Mouse (Mus musculus) embryo, embryonic 11.5 days (tissue): ENCODE measurements at regions not wholly inside any gene's neighbourhood (a gene's known extent, or its start where the extent isn't known, plus 50 kb on each side); places are given as distances from the start of the nearest gene placed in this dataset.
"Not testable (repeated sequence)": the region's sequence is repeated elsewhere in the genome, so short reads cannot be mapped to it uniquely, and the experiment has no call there.

Experiments used
- DNase-seq: peaks from one replicate; pipeline ENCODE4 v3.0.0-alpha.2; 2012; ENCODE audit warnings: low read depth, low spot score

DNA sequence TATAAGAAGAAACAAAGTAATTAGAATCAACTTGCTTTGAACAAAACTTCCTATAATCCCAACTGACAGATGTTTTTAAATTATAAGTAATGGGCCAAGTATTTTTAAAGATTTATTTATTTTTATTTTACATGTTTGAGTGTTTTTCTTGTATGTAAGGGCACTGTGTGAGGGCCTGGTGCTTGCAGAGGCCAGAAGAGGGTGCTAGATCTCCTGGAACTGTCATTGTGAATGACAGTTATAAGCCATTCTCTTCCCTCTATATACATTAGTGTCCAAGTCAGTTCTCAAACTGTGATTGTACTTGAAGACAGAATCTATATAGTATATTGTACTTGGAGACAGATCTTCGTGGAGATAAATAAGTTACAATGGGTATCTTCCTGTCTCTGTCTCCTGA, 149.1 kb upstream of the Palmd start:
- DNase-seq, result no peak

DNA sequence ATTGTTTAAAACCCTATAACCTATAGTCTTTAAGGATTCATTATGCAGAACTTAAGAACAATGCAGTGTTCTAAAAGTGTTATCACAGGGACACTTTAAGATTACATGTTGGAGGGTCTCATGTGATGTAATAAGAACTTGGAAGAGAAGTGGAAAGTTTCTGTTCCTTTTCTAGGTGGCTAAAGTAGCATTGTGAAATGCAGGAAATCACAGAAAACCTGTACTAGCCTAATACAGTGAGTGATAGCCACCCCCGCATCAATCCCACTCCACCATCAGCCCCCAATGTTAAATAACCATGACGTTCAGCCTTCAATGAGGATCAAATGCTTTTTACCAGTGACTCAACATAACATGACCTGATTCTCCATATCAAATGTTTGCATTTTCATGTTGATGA, 147.4 kb upstream of the Palmd start:
- DNase-seq, result no peak

DNA sequence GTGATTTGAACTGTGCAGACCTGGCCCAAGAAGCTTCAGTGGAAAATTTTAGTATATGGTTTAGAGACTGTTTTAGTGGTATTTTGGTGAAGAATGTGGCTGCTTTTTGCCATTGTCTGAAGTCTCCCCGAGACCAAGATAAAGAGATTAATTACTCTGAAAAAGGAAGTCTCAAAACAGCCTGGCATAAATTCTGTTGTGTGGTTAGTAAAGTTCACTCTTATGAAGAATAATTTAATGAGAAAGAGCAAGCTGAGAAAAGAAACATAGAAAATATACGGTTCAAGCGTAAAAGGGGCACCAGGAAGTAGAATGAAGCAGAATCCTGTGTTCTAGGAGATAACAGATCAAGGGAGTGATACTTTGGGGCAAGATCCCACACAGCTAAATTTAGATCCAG, 144.0 kb upstream of the Palmd start:
- no peak for DNase-seq

DNA sequence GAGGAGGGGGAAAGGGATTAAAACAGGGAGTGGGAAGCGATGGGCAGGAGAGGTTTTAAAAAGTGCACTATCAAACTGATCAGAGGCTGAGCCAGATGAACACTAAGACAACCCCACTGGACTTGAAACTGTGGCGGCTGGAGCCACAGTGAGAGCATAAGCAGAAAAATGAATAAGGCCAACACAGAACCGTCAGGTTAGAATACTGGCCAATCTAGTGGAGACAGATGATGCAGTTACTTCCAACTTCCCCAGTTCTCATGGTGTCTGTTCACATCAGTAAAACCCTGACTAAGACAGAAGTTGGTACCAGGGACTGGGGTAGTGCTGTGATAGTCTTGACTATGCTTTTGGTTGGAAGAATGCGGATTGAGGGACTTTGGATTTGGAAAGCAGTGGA, 143.5 kb upstream of the Palmd start:
- DNase-seq, result no peak

DNA sequence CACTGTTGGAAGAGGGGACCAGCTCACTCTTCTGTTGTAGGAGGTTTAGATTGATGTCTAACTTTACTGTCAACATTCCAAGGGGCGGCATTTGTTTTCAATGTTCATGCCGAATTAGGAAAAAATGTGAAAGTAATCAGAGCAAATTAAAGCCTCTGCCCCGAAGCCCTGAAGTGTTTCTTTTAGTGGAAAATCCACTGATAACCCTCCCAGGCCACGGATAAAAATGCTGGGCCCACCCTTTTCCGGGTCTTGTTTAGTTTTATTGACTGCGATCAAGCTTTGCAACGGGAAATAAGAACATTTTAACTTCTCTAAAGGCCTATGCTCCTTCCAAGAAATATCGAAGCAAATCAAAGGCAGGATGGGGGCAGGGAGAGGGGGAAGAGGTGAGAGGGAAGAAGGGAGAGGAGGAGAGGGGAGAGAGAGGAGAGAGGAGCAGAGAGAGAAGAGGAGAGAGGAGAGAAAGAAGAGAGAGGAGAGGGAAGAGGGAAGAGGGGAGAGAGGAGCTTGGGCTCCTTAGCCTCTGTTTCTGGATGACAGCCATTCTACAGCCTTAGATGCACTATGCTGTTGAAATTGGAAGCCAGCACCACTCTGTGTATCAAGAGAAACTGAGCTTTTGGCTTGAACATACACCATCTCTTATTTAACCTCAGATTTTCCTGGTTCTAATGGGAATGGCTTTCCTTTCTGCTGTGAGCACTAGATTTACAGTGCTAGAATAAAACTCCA, 140.3 kb upstream of the Palmd start:
- DNase-seq, result no peak

DNA sequence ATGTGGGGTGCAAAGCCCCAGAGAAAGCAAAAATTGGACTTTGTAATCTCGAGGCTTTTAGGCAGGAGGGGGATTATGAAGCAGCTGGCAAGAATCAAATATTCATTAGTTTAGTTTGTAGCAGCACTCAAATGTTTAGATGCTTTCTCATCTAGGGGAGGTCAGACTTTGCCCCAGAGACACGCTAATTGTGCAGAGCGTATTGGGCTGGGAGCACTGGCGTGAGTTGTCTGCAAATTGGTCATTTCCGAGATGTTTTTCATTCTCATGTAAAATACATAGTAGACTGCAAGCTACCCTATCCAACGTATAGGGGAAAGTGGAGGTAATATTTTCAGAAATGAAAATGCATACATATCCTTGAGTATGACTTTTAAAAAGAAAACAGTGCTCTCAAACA, 139.2 kb upstream of the Palmd start:
- no peak for DNase-seq

DNA sequence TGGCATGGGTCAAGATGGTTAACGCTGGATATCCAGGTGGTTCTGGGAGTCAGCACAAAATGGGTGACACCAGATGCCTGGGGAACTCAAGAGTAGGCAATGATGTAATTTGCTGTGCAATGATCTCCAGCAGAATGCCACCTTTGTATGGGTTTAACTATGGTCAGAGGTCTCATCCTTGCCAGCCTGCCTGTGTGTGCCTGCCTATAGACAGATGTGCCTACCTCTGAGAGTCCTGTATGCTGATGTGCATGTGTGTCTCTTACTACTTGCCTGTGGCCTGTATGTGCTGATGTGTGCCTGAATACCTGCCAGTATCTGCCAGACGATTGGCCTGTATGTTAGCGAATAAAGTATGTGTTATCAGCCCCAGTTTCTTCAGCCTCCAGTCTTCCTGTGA, 138.6 kb upstream of the Palmd start:
- DNase-seq, result no peak

DNA sequence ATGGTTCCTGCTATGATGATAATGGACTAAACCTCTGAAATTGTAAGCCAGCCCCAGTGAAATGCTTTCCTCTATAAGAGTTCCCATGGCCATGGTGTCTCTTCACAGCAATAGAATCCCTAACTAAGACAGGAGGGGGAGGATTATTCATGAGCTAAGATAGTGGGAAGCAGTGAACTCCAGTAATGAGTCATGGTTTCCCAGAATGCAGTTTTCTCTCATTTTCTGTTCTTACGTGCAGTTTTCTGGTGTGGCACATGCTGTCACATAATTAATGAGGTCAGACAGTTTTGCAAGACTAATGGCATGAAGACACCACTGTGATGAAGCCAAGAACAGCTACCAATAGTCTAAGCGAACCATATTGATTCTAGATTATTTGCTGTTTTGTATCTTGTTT, 118.9 kb upstream of the Palmd start:
- DNase-seq, result no peak

DNA sequence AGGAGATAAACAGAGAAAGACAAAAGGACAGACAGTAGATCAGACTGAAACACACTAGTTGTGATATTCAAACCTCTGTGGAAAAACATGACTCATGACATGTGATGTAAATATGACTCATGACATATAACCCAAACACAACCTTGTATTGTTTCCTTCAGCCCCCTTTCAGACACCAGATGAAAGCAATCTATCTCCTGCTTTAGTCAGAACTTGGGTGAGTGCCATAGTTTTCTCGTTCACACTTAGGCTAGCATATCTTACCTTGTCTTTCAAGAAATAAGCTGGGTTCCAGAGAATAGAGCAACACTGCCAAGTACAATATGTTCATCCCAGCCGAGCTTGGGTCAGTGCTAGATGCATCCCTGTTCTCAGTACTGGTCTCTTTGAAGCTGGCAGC, 107.9 kb upstream of the Palmd start:
- no peak for DNase-seq

DNA sequence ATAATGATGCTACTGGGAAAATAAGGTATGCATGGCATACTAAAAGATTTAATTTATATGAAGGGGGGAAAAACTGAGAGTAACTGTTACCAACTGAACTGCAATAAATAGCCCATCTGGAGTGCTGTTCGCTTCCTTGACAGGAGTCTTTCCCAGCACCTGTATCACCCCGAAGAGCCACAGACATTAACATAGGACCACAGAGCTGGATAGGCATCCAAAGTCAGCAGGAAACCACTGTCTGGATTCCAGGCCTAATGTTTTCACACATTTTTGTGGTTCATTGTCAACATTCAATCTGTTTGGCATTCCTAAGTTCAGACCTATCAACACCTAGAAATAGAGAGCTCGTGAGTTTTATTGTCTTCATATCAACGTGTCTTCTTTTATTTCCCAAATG, 104.6 kb upstream of the Palmd start:
- no peak for DNase-seq

DNA sequence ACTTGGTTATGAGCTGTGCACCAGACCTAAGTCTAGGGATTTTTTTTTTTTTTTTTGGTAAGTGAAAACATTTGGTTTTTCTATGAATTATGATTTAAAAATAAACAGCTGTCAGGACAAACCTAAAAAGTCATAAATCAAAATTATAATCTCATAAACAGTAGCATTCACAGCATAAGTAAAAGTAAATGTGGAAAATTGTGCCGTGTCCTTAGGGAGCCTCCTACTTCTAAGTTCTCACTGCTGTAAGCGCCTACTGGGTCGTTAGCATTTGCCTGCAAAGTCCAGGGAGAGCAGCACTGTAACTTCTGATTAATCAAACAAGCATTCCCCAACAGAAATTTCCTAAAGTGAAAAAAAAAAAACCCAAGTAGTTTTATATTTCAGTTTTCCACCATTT, 104.2 kb upstream of the Palmd start:
- DNase-seq, result no peak

DNA sequence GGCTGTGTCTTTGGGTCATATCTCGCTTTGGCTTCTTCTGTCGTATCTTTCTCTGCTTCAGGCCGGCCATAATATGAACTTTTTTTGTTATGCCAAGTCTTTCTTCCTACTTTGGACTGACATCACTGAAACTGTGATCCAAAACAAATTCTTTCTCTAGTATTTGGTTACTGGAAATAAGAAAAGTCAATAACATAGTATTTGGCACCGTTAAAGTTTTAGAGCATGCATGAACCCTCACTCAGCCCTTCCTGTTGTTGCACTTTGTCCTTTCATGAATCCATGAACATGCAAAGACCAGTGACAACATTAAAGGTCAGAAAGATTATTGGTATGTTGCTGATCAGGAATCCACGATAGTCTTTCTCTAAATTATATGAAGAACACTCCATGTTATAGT, 103.1 kb upstream of the Palmd start:
- DNase-seq, result no peak

DNA sequence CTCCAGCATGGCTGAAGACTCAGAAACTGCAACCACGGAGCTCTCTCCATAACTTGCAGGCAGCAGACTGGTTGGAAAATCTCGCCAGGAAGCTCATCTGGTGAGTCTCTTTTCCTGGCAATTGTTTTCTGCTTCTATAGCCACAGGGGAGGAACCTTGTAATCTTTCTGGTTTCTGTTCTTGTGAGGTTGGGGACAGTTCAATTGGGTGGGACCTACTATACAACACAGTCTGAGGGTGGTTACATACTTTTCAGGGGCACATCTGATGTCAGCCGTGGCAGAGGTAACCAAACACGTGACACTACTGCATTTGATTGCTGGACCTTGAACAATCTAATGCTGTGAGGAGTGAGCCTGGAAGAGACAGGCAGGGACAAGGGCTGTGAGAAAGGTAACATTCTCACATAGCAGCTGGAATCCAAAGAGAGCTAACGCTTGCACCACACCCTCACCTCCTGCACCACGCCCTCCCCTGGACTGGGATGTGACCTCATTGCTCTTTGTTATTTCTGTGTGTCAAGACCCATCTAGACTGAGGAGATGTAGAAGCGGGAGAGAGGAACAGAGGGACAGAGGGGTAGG, 98.8 kb upstream of the Palmd start:
- no peak for DNase-seq

DNA sequence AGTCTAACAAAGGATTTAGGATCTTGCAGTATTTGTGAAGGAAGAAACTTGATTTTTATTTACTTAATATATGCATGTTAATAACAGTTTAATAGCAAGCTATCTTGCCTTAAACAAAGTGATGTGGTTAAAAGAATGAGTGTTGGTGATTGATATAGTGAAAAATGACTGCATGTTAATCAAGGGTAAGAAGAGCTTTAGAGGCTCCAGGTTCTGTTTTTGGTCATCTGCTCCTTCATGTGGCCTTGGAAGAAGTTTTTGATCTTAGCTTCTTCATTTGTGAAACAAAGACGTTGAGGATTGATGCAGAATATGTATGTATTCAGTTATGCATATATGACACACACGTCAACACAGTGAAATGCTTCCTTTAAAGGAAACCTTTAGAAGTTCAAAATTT, 97.1 kb upstream of the Palmd start:
- DNase-seq, result no peak

DNA sequence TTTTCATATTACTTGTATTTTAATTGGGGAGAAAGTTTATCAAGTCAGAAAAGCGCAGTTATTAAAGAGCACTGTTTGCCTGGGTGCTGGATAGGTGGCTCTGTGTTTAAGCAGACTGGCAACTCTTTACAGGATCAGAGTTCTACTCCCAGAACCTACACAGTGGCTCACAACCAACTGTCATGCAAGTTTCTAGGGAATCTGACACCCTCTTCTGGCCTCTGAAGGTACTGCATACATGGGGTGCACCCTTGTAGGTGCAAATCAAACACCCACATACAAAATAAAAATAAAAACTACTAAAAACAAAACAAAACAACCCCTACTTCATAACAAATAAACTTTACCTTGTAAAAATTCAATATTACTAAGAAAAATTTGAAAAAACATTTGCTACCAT, 93.0 kb upstream of the Palmd start:
- no peak for DNase-seq

DNA sequence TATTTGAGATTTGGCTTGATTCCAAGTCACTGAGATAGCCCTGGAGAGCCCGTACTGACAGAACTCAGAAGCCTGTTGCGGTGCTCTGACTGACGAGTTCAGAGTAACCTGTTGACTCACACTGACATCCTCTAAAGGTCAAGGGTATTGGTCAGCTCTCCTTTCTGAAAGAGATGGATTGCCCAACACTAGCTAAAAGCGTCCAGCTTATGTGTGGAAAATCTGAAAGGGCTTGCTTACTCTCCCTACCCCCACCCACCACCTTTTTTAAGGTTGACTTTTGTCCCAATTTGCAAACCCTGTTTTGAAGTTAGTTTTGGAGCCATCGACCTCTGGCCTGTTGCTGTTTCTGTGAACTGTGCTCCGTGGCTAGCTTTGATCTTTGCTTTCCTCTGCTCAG, 92.4 kb upstream of the Palmd start:
- no peak for DNase-seq

DNA sequence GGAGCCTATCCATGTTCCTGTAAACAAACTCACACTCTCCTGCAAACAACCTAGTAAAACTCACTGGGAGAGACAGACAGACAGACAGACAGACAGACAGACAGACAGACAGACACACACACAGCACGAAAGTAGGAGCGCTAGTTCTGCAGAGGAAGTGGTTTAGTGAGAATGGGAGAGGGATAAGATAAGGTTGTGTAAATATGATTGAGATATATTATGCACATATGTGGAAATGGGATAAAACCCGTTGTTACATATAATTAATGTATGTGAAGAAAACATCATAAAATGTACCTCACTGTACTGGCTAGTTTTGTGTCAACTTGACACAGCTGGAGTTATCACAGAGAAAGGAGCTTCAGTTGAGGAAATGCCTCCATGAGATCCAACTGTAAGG, 85.9 kb upstream of the Palmd start:
- not testable (repeated sequence) for DNase-seq

DNA sequence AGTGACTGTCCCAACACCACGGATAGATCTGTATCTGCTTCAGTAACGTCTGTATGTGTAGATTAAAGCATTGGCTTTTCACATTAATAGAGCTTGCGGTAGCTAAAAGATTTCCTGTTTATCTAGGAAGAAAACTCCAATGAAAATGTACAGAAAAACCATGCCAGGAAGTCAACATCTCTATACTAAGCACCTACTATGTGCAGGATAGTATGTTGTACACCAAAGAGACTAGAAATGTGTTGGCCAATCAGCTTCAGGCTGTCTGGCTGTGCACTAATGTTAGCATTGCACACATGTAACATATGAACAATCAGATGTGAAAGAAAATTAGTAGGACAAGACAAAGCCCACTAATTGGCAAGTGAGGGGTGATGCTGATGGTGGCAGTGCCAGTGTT, 82.6 kb upstream of the Palmd start:
- DNase-seq, result no peak

DNA sequence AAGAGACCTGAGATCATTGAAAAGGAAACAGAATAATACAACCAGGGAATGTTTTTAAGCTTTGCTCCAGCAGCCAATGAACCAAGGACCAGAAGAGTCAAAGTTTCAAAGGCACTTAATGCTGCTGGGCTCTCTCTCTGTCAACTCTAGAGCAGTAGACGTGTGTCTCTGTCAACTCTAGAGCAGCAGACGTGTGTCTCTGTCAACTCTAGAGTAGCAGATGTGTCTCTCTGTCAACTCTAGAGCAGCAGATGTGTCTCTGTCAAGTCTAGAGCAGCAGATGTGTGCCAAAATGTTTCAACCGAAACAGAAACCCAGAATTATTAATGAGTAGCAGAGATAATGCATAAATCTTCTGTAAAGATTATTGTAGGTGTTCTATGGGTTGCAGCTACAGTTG, 82.1 kb upstream of the Palmd start:
- no peak for DNase-seq

DNA sequence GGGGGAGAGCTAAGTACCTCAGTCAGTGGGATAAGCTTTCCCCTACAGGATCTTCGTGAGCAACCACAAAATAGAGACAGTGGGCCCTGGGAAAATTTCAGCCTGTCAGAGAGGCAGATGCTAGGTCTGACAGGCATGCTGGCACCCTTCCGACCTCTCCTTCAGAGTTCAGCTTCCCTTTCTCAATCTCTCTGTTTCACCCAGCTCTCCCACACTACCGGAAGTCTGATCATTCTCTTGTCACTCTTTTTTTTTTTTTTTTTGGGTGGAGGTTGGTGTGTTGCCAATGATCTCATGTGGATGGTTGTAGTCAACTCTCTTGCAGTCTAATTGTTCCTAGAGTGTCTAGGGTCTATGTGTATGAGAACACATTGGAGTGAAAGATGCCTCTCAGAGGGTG, 80.6 kb upstream of the Palmd start:
- no peak for DNase-seq

DNA sequence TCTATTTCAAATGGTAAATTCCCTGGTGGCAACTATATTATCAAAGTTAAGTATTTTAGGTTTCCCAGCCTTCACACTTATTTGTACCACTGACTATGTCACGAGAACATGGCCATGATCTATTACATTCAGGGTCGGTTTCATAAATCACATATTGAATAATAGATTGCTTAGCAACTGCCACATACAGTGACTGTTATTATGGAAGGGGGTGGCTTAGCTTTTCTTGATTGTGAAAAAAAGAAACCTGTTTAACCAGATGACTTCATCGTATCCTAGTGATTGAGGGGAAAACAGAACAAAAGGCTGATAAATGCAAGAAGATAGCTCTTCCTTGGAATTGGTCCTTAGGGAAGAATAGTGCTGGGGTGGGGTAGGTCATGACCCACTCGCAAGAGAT, 76.0 kb upstream of the Palmd start:
- DNase-seq, result no peak

DNA sequence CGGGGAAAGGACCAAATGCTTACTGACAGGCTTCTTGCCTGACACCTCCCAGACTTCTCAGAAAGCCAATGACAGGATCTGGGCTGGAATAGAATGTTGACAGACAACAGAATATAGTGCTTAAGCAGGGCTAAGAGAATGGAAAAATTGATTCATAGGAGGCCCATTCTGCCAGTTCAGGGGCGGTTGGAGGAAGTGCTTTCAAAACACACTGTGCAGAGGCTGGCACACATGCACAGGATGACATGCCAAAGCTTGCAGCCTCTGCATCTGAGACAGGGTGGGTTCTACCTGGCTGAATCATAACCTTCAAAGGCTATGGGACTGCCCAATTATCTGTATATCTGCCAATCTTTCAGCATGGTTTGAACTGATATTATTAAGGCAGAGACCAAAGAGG, 75.5 kb upstream of the Palmd start:
- no peak for DNase-seq

DNA sequence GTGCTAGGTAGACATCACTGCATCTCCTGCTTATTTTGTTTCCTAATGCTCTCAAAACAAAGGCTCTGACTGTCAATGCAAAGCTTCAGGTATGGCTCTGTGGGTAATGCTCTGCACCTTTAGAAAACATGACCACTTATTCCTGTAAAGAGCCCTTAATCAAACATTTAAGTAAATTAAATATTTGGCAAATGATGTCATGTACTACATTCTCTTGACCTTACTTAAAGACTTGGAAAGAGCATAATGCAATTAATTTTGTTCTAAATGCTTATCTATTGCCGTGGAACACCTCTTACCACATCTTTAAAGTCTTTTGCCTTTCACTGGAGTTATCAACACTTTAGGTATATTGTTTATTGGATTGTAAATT, 70.1 kb upstream of the Palmd start:
- no peak for DNase-seq

DNA sequence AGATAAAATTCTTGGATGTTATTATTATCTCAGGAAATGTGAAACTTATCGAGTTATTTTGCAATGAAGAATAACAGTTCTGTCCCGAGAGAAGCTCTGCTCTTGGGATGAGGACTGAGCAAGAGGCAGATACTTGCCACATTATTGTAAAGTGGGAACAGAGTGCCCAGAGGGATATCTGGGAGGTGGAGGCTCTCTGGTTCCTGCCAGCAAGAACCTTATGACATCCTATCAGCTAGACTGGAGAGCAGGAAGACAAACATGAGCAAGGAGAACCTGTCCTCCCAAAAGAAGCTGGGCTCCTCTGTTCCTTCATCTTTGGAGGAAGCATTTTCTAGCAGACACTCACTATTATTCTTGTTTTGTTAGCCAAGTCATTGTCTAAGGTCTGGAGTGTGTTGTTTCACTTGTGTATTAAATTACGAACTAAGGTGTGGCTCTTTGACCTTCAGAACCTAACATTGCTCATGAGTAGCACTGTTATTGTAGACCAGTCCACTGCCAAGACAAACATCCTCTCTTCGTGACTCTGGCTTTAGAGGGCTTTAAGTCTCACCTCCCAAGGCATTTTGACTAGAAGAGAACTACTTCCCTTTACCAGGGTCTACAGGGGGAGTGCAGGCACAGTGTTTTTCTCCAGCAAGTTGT, 69.6 kb upstream of the Palmd start:
- DNase-seq, result no peak
